ENCODE assay signal across 9 mouse cellular contexts in genomic region chr1:157446325-157446724, GRCm38 (mm10). TPM values are rescaled to one million over a fixed set of nuclear protein-coding genes. Genes with fewer than 3 reads are reported as not detected.
DNase-seq lines count a peak whose midpoint lies in the region; TF ChIP-seq lines count a peak whose summit lies in the region.
"Had no signal": no experiment of that assay in that cellular context is flagged by ENCODE, and none has a peak within 500 bp of the region (broad histone marks: within the 10 kb centered on the region; RNA-seq: fewer than 3 reads in every experiment).

No protein-coding gene starts in this region.

- no peak overlapping the region for H3K4me3 ChIP-seq in bone marrow, adult 2 months (replicated peaks; ENCODE audit: control insufficient read depth, low read depth, low read length)
- H3K4me3 ChIP-seq: erythroblast, embryonic 14.5 days; lung, embryonic 15.5 days had no signal

- TF ChIP-seq POLR2A in bone marrow, adult 2 months (IDR thresholded peaks at IDR 0.05; ENCODE audit: borderline replicate concordance, control insufficient read depth, low read depth, low read length), result no peak

- peak; percentile 41; the same call in 1 of the 2 replicates for TF ChIP-seq CTCF in bone marrow, adult 2 months (IDR thresholded peaks at IDR 0.05; ENCODE audit: control insufficient read depth, insufficient read depth, low read length)

- no peak overlapping the region for H3K27ac ChIP-seq in bone marrow, adult 2 months (ENCODE audit: control insufficient read depth, insufficient read depth, low read depth, low read length, poor library complexity)
- H3K27ac ChIP-seq: lung, embryonic 15.5 days had no signal

- 21% methylated on average over 7 of the region's 7 CpGs for WGBS in bone marrow, adult 2 months

- peak; percentile 31 to 44 for DNase-seq in urinary bladder, adult 18-20 months (ENCODE audit: low spot score in 2 of 2)
- DNase-seq in urinary bladder, postnatal 10 days (ENCODE audit: low spot score), result no peak
- DNase-seq in gastrocnemius, adult 8-10 months (ENCODE audit: low spot score in 2 of 2), result peak; percentile 37 to 45
- DNase-seq in kidney, postnatal 36 days, result peak; percentile 83 to 90
- peak; percentile 86 for DNase-seq in lung, postnatal 10 days
- DNase-seq in telencephalon, adult 2 months (ENCODE audit: low read depth, low spot score), result peak; percentile 71

- H3K4me1 ChIP-seq in bone marrow, adult 2 months (ENCODE audit: control insufficient read depth, insufficient read depth, low read length), result no peaks in the 10 kb centered on the region

RNA-seq across cellular contexts. Expression of gene Cryzl2, which starts 12.1 kb away (rescaled TPM):
- polyA plus RNA-seq in bone marrow, adult 2 months (2011; ENCODE audit: insufficient read depth, insufficient read length, low replicate concordance, missing spikeins), result 6.3 and 9.1 TPM in 2 replicates
- under 1 TPM; 0.36 to 0.88 (median 0.70) TPM for total RNA-seq in gastrocnemius, adult 8-10 months (2022)

RNA-seq across cellular contexts. Expression of gene Rasal2, which starts 33.9 kb away (rescaled TPM):
- 0.29 and 0.57 TPM in 2 replicates for polyA plus RNA-seq in bone marrow, adult 2 months (2011; ENCODE audit: insufficient read depth, insufficient read length, low replicate concordance, missing spikeins)
- total RNA-seq in gastrocnemius, adult 8-10 months (2022), result 1 to 10 TPM; 4.0 to 6.1 (median 5.1) TPM
- polyA plus RNA-seq: erythroblast, embryonic 14.5 days had no signal
